Mouse (Mus musculus): Measurements from ENCODE around the gene Tmem104.
A peak's percentile ranks its signal among the peaks of the same experiment; 100 is the strongest.

Tmem104 gene

GRCm38 (mm10) chr11:115187224-115187639, at the start of gene Tmem104:
Gene Tmem104, plus strand, starts transcription at chr11:115187487.
- DNase-seq (ENCODE audit: low spot score in 2 of 2), result peak; percentile 97 to 99

GRCm38 (mm10) chr11:115138597-115139262, 48.6 kb upstream of the Tmem104 start:
- no peak for DNase-seq (ENCODE audit: low spot score in 2 of 2)

GRCm38 (mm10) chr11:115141970-115142369, 45.3 kb upstream of the Tmem104 start:
- no peak for DNase-seq (ENCODE audit: low spot score in 2 of 2)

- no peak for DNase-seq (ENCODE audit: low spot score in 2 of 2)
Measured at GRCm38 (mm10) chr11:115147813-115148212, 39.5 kb upstream of the Tmem104 start.

GRCm38 (mm10) chr11:115150741-115151254, 36.5 kb upstream of the Tmem104 start:
- no peak for DNase-seq (ENCODE audit: low spot score in 2 of 2)

- no peak for DNase-seq (ENCODE audit: low spot score in 2 of 2)
Measured at GRCm38 (mm10) chr11:115151755-115152429, 35.4 kb upstream of the Tmem104 start.

GRCm38 (mm10) chr11:115153088-115153487, 34.2 kb upstream of the Tmem104 start:
- no peak for DNase-seq (ENCODE audit: low spot score in 2 of 2)

GRCm38 (mm10) chr11:115153699-115154292, 33.5 kb upstream of the Tmem104 start:
- peak in 1 of 2 experiments; percentile 49 for DNase-seq (ENCODE audit: low spot score in 2 of 2)

GRCm38 (mm10) chr11:115155053-115155634, 32.1 kb upstream of the Tmem104 start:
- no peak for DNase-seq (ENCODE audit: low spot score in 2 of 2)

- DNase-seq (ENCODE audit: low spot score in 2 of 2), result no peak
Measured at GRCm38 (mm10) chr11:115157933-115158719, 29.2 kb upstream of the Tmem104 start.

- peak; percentile 57 to 70 for DNase-seq (ENCODE audit: low spot score in 2 of 2)
Measured at GRCm38 (mm10) chr11:115160016-115160797, 27.1 kb upstream of the Tmem104 start.

GRCm38 (mm10) chr11:115160883-115161577, 26.3 kb upstream of the Tmem104 start:
- DNase-seq (ENCODE audit: low spot score in 2 of 2), result no peak

- no peak for DNase-seq (ENCODE audit: low spot score in 2 of 2)
Measured at GRCm38 (mm10) chr11:115161578-115162204, 25.6 kb upstream of the Tmem104 start.

- DNase-seq (ENCODE audit: low spot score in 2 of 2), result no peak
Measured at GRCm38 (mm10) chr11:115162205-115162601, 25.1 kb upstream of the Tmem104 start.

GRCm38 (mm10) chr11:115162832-115163480, 24.3 kb upstream of the Tmem104 start, which contains the start of gene Slc9a3r1:
Gene Slc9a3r1, plus strand, starts transcription at chr11:115163341.
- DNase-seq (ENCODE audit: low spot score in 2 of 2), result peak; percentile 78 to 89

GRCm38 (mm10) chr11:115163568-115164150, 23.6 kb upstream of the Tmem104 start:
- no peak for DNase-seq (ENCODE audit: low spot score in 2 of 2)

GRCm38 (mm10) chr11:115164341-115164975, 22.8 kb upstream of the Tmem104 start:
- no peak for DNase-seq (ENCODE audit: low spot score in 2 of 2)

GRCm38 (mm10) chr11:115164976-115165374, 22.3 kb upstream of the Tmem104 start:
- DNase-seq (ENCODE audit: low spot score in 2 of 2), result no peak
